Mouse (Mus musculus): ENCODE measurements at regions not wholly inside any gene's neighbourhood (a gene's known extent, or its start where the extent isn't known, plus 50 kb on each side); places are given as distances from the start of the nearest gene placed in this dataset.

DNA sequence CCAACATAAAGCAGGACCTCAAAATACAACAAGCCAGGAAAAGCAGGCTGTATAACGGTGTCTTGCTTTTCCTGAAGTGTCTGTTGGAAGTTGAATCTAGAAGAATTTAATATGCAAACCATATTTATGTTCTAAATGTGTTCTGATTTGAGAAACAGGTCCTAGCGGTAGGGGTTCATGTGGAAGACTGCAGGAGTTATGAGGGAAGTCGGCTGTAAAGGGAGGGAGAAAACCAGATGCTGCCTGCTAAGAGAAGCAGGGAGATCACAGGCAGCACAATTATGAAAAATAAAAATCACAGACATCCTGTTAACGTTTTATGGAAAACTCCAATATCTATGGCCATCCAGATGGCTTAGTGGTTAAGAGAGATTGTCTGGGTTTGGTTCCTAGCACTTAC, 85.0 kb upstream of the Cttnbp2 start:
- no peak for TF ChIP-seq CTCF (IDR thresholded peaks at IDR 0.05; ENCODE audit: insufficient read depth, low read depth, low read length)
- TF ChIP-seq POLR2A (IDR thresholded peaks at IDR 0.05; ENCODE audit: insufficient read depth, low read depth, low read length), result no peak
